Mouse (Mus musculus) stomach, postnatal 0 days (tissue): ENCODE results near the gene Olfr45.

Experiments used
- CTCF ChIP-seq: IDR thresholded peaks from 2 replicates; pipeline ENCODE4 v1.5.1; 2016; ENCODE audit warnings: antibody characterized with exemption, low read depth, mild to moderate bottlenecking, moderate library complexity
- EP300 ChIP-seq: optimal IDR thresholded peaks from 2 replicates; pipeline ENCODE3; 2016; ENCODE audit warnings: antibody characterized with exemption

DNA sequence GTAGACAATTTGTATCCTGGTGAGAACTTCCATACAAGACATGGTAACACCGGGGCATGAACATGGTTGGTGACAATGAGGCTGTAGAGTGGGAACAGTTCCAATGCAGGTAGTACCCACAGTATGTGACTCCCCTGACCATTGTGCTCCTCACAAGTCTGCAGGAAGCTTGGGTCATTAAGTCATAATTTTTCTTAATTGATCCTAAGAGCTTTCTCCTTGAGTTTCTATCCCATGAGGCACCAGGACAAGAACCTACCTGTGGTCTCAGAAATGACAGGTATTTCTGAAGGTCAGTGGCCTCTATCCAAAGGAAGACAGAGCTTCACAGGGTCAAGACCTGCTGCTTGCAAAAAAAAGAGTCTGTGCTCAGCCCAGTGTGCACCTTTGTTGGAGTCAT is at the start of gene Olfr45:
- TF ChIP-seq CTCF (no peak), EP300 (no peak)
